Mouse (Mus musculus): ENCODE results near the gene Ugt1a10.

GRCm38 (mm10) chr1:88237311-88237710 lies 182.1 kb downstream of the Ugt1a10 start:
- TF ChIP-seq POLR2A (IDR thresholded peaks at IDR 0.05; ENCODE audit: control insufficient read depth, extremely low read depth, insufficient read depth, low read length, poor library complexity) = no peak
- no peak for TF ChIP-seq CTCF (IDR thresholded peaks at IDR 0.05; ENCODE audit: borderline replicate concordance, control insufficient read depth, extremely low read depth, insufficient read depth, low read length, poor library complexity)
